Mouse (Mus musculus): ENCODE results near the gene Tmem211. TPM values are rescaled to one million over a fixed set of nuclear protein-coding genes. Genes with fewer than 3 reads are reported as not detected.
A peak's percentile ranks its signal among the peaks of the same experiment; 100 is the strongest.

The Tmem211 gene
- polyA plus RNA-seq, 1 experiment from 2014 or later: not detected

- DNase-seq (no peak), ATAC-seq (no peak)
- Histone ChIP-seq H3K27ac (ENCODE audit: low read depth) (no peak overlapping the region), H3K9me3 (ENCODE audit: low read length) (no peaks in the 10 kb centered on the region), H3K4me3 (ENCODE audit: low read depth, low read length) (no peak overlapping the region), H3K4me2 (ENCODE audit: low read depth, low read length) (no peak overlapping the region), H3K36me3 (replicated peaks; ENCODE audit: insufficient read depth, low read length) (no peaks in the 10 kb centered on the region), H3K27me3 (ENCODE audit: insufficient read depth, low read length) (no peaks in the 10 kb centered on the region), H3K9ac (replicated peaks) (no peak overlapping the region), H3K4me1 (ENCODE audit: insufficient read depth) (no peaks in the 10 kb centered on the region)
- whole genome bisulfite sequencing (ENCODE audit: insufficient replicate concordance): 89% methylated on average over 11 of the region's 11 CpGs
- no peak for TF ChIP-seq CTCF (IDR thresholded peaks at IDR 0.05; ENCODE audit: low read depth)
- no peak for TF ChIP-seq EP300 (IDR thresholded peaks at IDR 0.05; ENCODE audit: low read depth)
These were observed 24.1 kb downstream of the Tmem211 start for GRCm38 (mm10) chr5:113250806-113251205.

- DNase-seq (no peak), ATAC-seq (no peak)
- Histone ChIP-seq H3K4me1 (ENCODE audit: insufficient read depth) (no peaks in the 10 kb centered on the region), H3K36me3 (replicated peaks; ENCODE audit: insufficient read depth, low read length) (no peaks in the 10 kb centered on the region; the same call in 1 of the 2 replicates), H3K4me3 (ENCODE audit: low read depth, low read length) (no peak overlapping the region), H3K9me3 (ENCODE audit: low read length) (no peaks in the 10 kb centered on the region), H3K27ac (ENCODE audit: low read depth) (no peak overlapping the region), H3K9ac (replicated peaks) (no peak overlapping the region), H3K27me3 (ENCODE audit: insufficient read depth, low read length) (no peaks in the 10 kb centered on the region), H3K4me2 (ENCODE audit: low read depth, low read length) (no peak overlapping the region)
- TF ChIP-seq CTCF (IDR thresholded peaks at IDR 0.05; ENCODE audit: low read depth): no peak
- TF ChIP-seq EP300 (IDR thresholded peaks at IDR 0.05; ENCODE audit: low read depth): no peak
- WGBS (ENCODE audit: insufficient replicate concordance): 72% methylated on average over 8 of the region's 8 CpGs
These were observed 38.9 kb downstream of the Tmem211 start for GRCm38 (mm10) chr5:113265637-113266036.

- H3K4me2 ChIP-seq (ENCODE audit: low read depth, low read length): no peak overlapping the region
- H3K4me3 ChIP-seq (ENCODE audit: low read depth, low read length): no peak overlapping the region
- H3K9me3 ChIP-seq (ENCODE audit: low read length): no peaks in the 10 kb centered on the region
- TF ChIP-seq CTCF (IDR thresholded peaks at IDR 0.05; ENCODE audit: low read depth): no peak
- no peak for TF ChIP-seq EP300 (IDR thresholded peaks at IDR 0.05; ENCODE audit: low read depth)
- no peak for ATAC-seq
- H3K27ac ChIP-seq (ENCODE audit: low read depth): no peak overlapping the region
- no peaks in the 10 kb centered on the region for H3K27me3 ChIP-seq (ENCODE audit: insufficient read depth, low read length)
- no peaks in the 10 kb centered on the region for H3K4me1 ChIP-seq (ENCODE audit: insufficient read depth)
- DNase-seq: no peak
- no peak overlapping the region for H3K9ac ChIP-seq (replicated peaks)
- H3K36me3 ChIP-seq (replicated peaks; ENCODE audit: insufficient read depth, low read length): no peaks in the 10 kb centered on the region; the same call in 1 of the 2 replicates
These were observed 41.5 kb downstream of the Tmem211 start for GRCm38 (mm10) chr5:113268246-113268645.

GRCm38 (mm10) chr5:113270043-113270442 is 43.3 kb downstream of the Tmem211 start:
- H3K4me3 ChIP-seq (ENCODE audit: low read depth, low read length): no peak overlapping the region
- H3K36me3 ChIP-seq (replicated peaks; ENCODE audit: insufficient read depth, low read length): no peaks in the 10 kb centered on the region; the same call in 1 of the 2 replicates
- no peak overlapping the region for H3K27ac ChIP-seq (ENCODE audit: low read depth)
- no peaks in the 10 kb centered on the region for H3K9me3 ChIP-seq (ENCODE audit: low read length)
- no peak overlapping the region for H3K9ac ChIP-seq (replicated peaks)
- ATAC-seq: no peak
- no peak overlapping the region for H3K4me2 ChIP-seq (ENCODE audit: low read depth, low read length)
- WGBS (ENCODE audit: insufficient replicate concordance): 69% methylated on average over 3 of the region's 3 CpGs
- DNase-seq: no peak
- no peaks in the 10 kb centered on the region for H3K27me3 ChIP-seq (ENCODE audit: insufficient read depth, low read length)
- no peaks in the 10 kb centered on the region for H3K4me1 ChIP-seq (ENCODE audit: insufficient read depth)
- TF ChIP-seq EP300 (IDR thresholded peaks at IDR 0.05; ENCODE audit: low read depth): no peak
- TF ChIP-seq CTCF (IDR thresholded peaks at IDR 0.05; ENCODE audit: low read depth): peak; percentile 25; the same call in 1 of the 2 replicates

GRCm38 (mm10) chr5:113271207-113271811 is 44.6 kb downstream of the Tmem211 start:
- TF ChIP-seq EP300 (IDR thresholded peaks at IDR 0.05; ENCODE audit: low read depth) (no peak), CTCF (IDR thresholded peaks at IDR 0.05; ENCODE audit: low read depth) (no peak)

GRCm38 (mm10) chr5:113275839-113276238 is 49.1 kb downstream of the Tmem211 start:
- Histone ChIP-seq H3K27ac (ENCODE audit: low read depth) (no peak overlapping the region), H3K4me3 (ENCODE audit: low read depth, low read length) (no peak overlapping the region), H3K27me3 (ENCODE audit: insufficient read depth, low read length) (no peaks in the 10 kb centered on the region), H3K4me1 (ENCODE audit: insufficient read depth) (no peaks in the 10 kb centered on the region), H3K9ac (replicated peaks) (no peak overlapping the region), H3K36me3 (replicated peaks; ENCODE audit: insufficient read depth, low read length) (no peaks in the 10 kb centered on the region), H3K9me3 (ENCODE audit: low read length) (no peaks in the 10 kb centered on the region), H3K4me2 (ENCODE audit: low read depth, low read length) (no peak overlapping the region)
- 0 out of 2 replicates have a peak, but pooled peaks have one; percentile 12 for ATAC-seq
- DNase-seq: no peak
- 70% methylated on average over 10 of the region's 10 CpGs for WGBS (ENCODE audit: insufficient replicate concordance)
- TF ChIP-seq EP300 (IDR thresholded peaks at IDR 0.05; ENCODE audit: low read depth) (no peak), CTCF (IDR thresholded peaks at IDR 0.05; ENCODE audit: low read depth) (no peak)

More at GRCm38 (mm10) chr5:113271207-113271811, 44.6 kb downstream of the Tmem211 start:
- H3K9ac ChIP-seq (replicated peaks): no peak overlapping the region
- no peak overlapping the region for H3K4me3 ChIP-seq (ENCODE audit: low read depth, low read length)
- no peak overlapping the region for H3K4me2 ChIP-seq (ENCODE audit: low read depth, low read length)
- no peak for ATAC-seq
- H3K27me3 ChIP-seq (ENCODE audit: insufficient read depth, low read length): no peaks in the 10 kb centered on the region
- 64% methylated on average over 11 of the region's 11 CpGs for WGBS (ENCODE audit: insufficient replicate concordance)
- no peak for DNase-seq
- H3K4me1 ChIP-seq (ENCODE audit: insufficient read depth): no peaks in the 10 kb centered on the region
- no peak overlapping the region for H3K27ac ChIP-seq (ENCODE audit: low read depth)
- H3K9me3 ChIP-seq (ENCODE audit: low read length): no peaks in the 10 kb centered on the region
- no peaks in the 10 kb centered on the region for H3K36me3 ChIP-seq (replicated peaks; ENCODE audit: insufficient read depth, low read length)

All from liver, postnatal 0 days (tissue).